Mouse (Mus musculus): ENCODE measurements around the gene Olfr1212. TPM values are rescaled to one million over a fixed set of nuclear protein-coding genes. Genes with fewer than 3 reads are reported as not detected.

Olfr1212 gene
- polyA plus RNA-seq (2012; rRNA removed): not detected in 2 replicates

GRCm38 (mm10) chr2:88953669-88954068 lies at the start of gene Olfr1212:
Gene Olfr1212, plus strand, starts transcription at chr2:88953969.

GRCm38 (mm10) chr2:88915057-88915456 lies 38.7 kb upstream of the Olfr1212 start, which contains the start of gene Olfr1209:
Gene Olfr1209, minus strand, starts transcription at chr2:88915157.

GRCm38 (mm10) chr2:88938011-88938410 lies 15.8 kb upstream of the Olfr1212 start, which contains the start of gene Olfr1211:
Gene Olfr1211, minus strand, starts transcription at chr2:88938111.

DNA sequence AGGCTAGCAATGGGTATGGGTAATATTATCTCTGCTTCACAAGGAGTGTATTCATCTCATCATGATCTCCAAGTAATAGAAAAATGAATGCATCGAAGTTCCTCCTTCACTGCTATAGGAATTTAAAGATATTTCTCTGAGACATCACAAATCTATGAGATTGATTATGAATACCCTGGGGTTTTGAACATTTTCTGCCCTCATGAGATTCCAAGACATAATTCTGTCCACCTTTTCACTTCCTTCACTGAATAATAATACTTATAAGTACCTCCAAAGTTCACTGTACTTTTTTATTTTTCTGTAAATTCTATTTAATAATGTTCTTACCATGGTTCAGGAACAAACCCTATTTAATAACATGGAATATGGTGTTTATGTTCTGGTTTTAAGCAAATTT lies 26.4 kb downstream of the Olfr1212 start, which contains the start of gene Gm13762:
Gene Gm13762, minus strand, starts transcription at position 101 of the 400 bp plus-strand sequence.

GRCm38 (mm10) chr2:88992553-88992952 lies 38.8 kb downstream of the Olfr1212 start, which contains the start of gene Olfr1214:
Gene Olfr1214, minus strand, starts transcription at chr2:88992653.

GRCm38 (mm10) chr2:89006873-89007272 lies 53.1 kb downstream of the Olfr1212 start, which contains the start of gene Olfr1215:
Gene Olfr1215, minus strand, starts transcription at chr2:89006973.

Other genes with a start within 250 kb of the Olfr1212 start
- not detected in 2 replicates for gene Olfr1196, start 249.4 kb upstream of the Olfr1212 start, polyA plus RNA-seq (2012; rRNA removed)
- not detected in 2 replicates for gene Olfr1197, start 221.6 kb upstream of the Olfr1212 start, polyA plus RNA-seq (2012; rRNA removed)
- not detected in 2 replicates for gene Olfr1198, start 202.6 kb upstream of the Olfr1212 start, polyA plus RNA-seq (2012; rRNA removed)
- gene Olfr1199, start 193.5 kb upstream of the Olfr1212 start, polyA plus RNA-seq (2012; rRNA removed): not detected in 2 replicates
- gene Olfr1200, start 183.5 kb upstream of the Olfr1212 start, polyA plus RNA-seq (2012; rRNA removed): not detected in 2 replicates
- not detected in 2 replicates for gene Olfr1201, start 160.9 kb upstream of the Olfr1212 start, polyA plus RNA-seq (2012; rRNA removed)
- not detected in 2 replicates for gene Olfr1202, start 139.5 kb upstream of the Olfr1212 start, polyA plus RNA-seq (2012; rRNA removed)
- not detected in 2 replicates for gene Olfr1205, start 124.2 kb upstream of the Olfr1212 start, polyA plus RNA-seq (2012; rRNA removed)
- not detected in 2 replicates for gene Olfr1204, start 104.7 kb upstream of the Olfr1212 start, polyA plus RNA-seq (2012; rRNA removed)
- gene Olfr1206, start 90.7 kb upstream of the Olfr1212 start, polyA plus RNA-seq (2012; rRNA removed): not detected in 2 replicates
- not detected in 2 replicates for gene Olfr1208, start 51.7 kb upstream of the Olfr1212 start, polyA plus RNA-seq (2012; rRNA removed)
- not detected in 2 replicates for gene Olfr1209, start 38.8 kb upstream of the Olfr1212 start, polyA plus RNA-seq (2012; rRNA removed)
- gene Olfr1211, start 15.9 kb upstream of the Olfr1212 start, polyA plus RNA-seq (2012; rRNA removed): not detected in 2 replicates
- gene Gm13762, start 26.3 kb downstream of the Olfr1212 start, polyA plus RNA-seq (2012; rRNA removed): not detected in 2 replicates
- not detected in 2 replicates for gene Olfr1214, start 38.7 kb downstream of the Olfr1212 start, polyA plus RNA-seq (2012; rRNA removed)
- gene Olfr1215, start 53.0 kb downstream of the Olfr1212 start, polyA plus RNA-seq (2012; rRNA removed): not detected in 2 replicates
- not detected in 2 replicates for gene Olfr1216, start 64.4 kb downstream of the Olfr1212 start, polyA plus RNA-seq (2012; rRNA removed)
- gene Olfr1217, start 78.1 kb downstream of the Olfr1212 start, polyA plus RNA-seq (2012; rRNA removed): not detected in 2 replicates
- not detected in 2 replicates for gene Olfr1218, start 107.2 kb downstream of the Olfr1212 start, polyA plus RNA-seq (2012; rRNA removed)
- gene Olfr1219, start 129.5 kb downstream of the Olfr1212 start, polyA plus RNA-seq (2012; rRNA removed): not detected in 2 replicates
- gene Olfr1220, start 152.9 kb downstream of the Olfr1212 start, polyA plus RNA-seq (2012; rRNA removed): not detected in 2 replicates
- not detected in 2 replicates for gene Olfr1221, start 163.3 kb downstream of the Olfr1212 start, polyA plus RNA-seq (2012; rRNA removed)
- not detected in 2 replicates for gene Olfr1222, start 179.1 kb downstream of the Olfr1212 start, polyA plus RNA-seq (2012; rRNA removed)
- not detected in 2 replicates for gene Olfr1223, start 197.6 kb downstream of the Olfr1212 start, polyA plus RNA-seq (2012; rRNA removed)
- not detected in 2 replicates for gene Olfr1224-ps1, start 210.1 kb downstream of the Olfr1212 start, polyA plus RNA-seq (2012; rRNA removed)
- gene Olfr1225, start 220.7 kb downstream of the Olfr1212 start, polyA plus RNA-seq (2012; rRNA removed): not detected in 2 replicates
- not detected in 2 replicates for gene Olfr1226, start 246.1 kb downstream of the Olfr1212 start, polyA plus RNA-seq (2012; rRNA removed)

Measured in stomach, adult 2 months (tissue).